Mouse (Mus musculus): ENCODE measurements around the gene Olfr686. TPM values are rescaled to one million over a fixed set of nuclear protein-coding genes. Genes with fewer than 3 reads are reported as not detected.

The Olfr686 gene
- not detected in 2 replicates for polyA plus RNA-seq (2015; fragmentation: Nextera tagmentation; extraction: Ambion mirVana)

DNA sequence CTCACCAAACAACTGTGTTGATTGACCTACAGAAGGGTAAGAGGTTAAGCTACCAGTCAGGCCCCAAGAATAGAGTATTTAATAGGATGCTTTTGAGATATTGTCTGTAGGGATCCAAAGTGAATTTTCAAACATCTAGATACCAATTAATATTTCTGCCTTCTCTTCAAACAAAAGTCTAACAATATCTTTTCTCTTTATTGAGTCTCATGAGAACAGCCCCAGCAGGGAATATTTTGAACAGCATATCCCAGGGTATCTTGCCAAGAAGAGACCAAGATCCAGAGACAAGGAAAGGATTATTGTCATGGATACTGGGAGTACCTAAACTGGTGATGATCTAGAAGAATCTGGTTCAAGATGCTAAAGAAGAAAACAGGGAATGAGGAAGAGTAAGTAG, at the start of gene Olfr686:
TSS of gene Olfr686 (minus strand) at position 101 of the 400 bp plus-strand sequence.
- no peak within 1 kb of the TSS for H3K9ac ChIP-seq
- H3K4me1 ChIP-seq, result no peaks in the 10 kb centered on the region
- H3K4me3 ChIP-seq, result no peak within 1 kb of the TSS
- H3K27ac ChIP-seq, result no peak within 1 kb of the TSS
- H3K4me2 ChIP-seq, result no peak within 1 kb of the TSS
- no peaks in the 10 kb centered on the region for H3K27me3 ChIP-seq
- no peak for ATAC-seq
- H3K36me3 ChIP-seq (ENCODE audit: poor library complexity, severe bottlenecking), result no peaks in the 10 kb centered on the region
- no peaks in the 10 kb centered on the region for H3K9me3 ChIP-seq (replicated peaks)

DNA sequence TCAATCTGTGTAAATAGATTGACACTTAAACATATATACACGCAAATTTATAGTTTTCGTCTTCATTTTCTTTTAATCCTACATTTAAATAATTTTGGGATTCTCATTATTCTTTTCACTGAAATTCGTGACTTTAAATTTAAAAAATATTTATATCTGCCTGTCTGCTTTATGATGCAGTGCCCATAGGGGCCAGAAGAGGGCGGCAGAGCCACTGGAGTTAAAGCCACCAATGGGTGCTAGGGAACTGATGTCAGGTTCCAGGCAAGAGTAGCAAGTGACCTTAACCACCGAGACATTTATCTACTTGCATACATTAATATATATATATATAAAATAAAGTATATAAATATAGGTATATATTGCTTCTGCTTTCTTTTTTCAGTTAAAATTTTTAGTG, 49.4 kb upstream of the Olfr686 start:
- no peaks in the 10 kb centered on the region for H3K36me3 ChIP-seq (ENCODE audit: poor library complexity, severe bottlenecking)

DNA sequence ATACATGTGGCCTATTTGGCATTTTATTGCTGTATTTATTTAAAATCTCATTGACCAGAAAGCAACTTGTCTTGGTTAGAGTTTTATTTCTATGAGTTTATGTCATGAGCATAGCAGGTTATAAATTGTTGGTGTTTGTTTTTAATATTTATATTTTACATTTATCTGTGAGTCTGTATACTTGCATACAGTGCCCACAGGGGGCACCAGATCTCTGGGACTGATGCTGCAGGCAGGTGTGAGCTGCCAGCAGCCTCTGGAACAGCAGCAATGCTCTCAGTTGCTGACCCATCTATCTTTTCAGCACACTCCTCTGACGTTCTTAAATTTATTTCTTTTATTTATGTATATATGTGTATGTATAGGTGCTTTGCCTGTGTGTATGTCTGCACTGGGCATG, 40.9 kb upstream of the Olfr686 start:
- no peaks in the 10 kb centered on the region for H3K36me3 ChIP-seq (ENCODE audit: poor library complexity, severe bottlenecking)
- H3K27ac ChIP-seq, result no peak overlapping the region
- no peaks in the 10 kb centered on the region for H3K9me3 ChIP-seq (replicated peaks)
- no peak overlapping the region for H3K4me3 ChIP-seq
- WGBS, result 74% methylated on average over 1 of the region's 1 CpGs
- no peak for ATAC-seq
- H3K9ac ChIP-seq, result no peak overlapping the region
- no peaks in the 10 kb centered on the region for H3K27me3 ChIP-seq
- H3K4me1 ChIP-seq, result no peaks in the 10 kb centered on the region
- no peak overlapping the region for H3K4me2 ChIP-seq

More for the DNA sequence above, 49.4 kb upstream of the Olfr686 start:
- Histone ChIP-seq H3K4me1 (no peaks in the 10 kb centered on the region), H3K27me3 (no peaks in the 10 kb centered on the region), H3K4me2 (no peak overlapping the region), H3K4me3 (no peak overlapping the region), H3K27ac (no peak overlapping the region), H3K9ac (no peak overlapping the region), H3K9me3 (replicated peaks) (no peaks in the 10 kb centered on the region)
- no peak for ATAC-seq
- 64% methylated on average over 5 of the region's 5 CpGs for WGBS

DNA sequence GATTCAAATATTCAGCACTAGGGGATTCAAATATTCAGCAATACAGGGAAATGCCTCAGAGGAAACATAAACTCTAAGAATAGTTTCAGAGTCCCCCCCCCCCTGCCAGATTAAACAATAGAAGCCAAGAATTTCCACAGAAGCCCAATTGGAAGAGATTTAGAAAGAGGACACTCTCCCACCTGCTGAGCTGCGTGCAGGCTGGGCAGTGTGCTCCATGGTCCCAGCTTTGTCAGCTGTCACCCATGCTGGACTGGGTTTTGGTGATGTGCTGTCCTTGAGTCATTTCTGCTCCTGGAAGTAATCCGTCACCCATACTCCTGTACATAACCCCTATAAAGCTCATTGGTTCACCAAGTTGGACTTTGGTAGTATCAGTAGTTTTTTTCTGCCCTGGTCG, 40.4 kb upstream of the Olfr686 start:
- no peak overlapping the region for H3K9ac ChIP-seq
- H3K4me1 ChIP-seq, result no peaks in the 10 kb centered on the region
- H3K36me3 ChIP-seq (ENCODE audit: poor library complexity, severe bottlenecking), result no peaks in the 10 kb centered on the region
- no peaks in the 10 kb centered on the region for H3K9me3 ChIP-seq (replicated peaks)
- no peak for ATAC-seq
- no peaks in the 10 kb centered on the region for H3K27me3 ChIP-seq
- no peak overlapping the region for H3K27ac ChIP-seq
- H3K4me3 ChIP-seq, result no peak overlapping the region
- no peak overlapping the region for H3K4me2 ChIP-seq
- WGBS, result 79% methylated on average over 3 of the region's 3 CpGs

DNA sequence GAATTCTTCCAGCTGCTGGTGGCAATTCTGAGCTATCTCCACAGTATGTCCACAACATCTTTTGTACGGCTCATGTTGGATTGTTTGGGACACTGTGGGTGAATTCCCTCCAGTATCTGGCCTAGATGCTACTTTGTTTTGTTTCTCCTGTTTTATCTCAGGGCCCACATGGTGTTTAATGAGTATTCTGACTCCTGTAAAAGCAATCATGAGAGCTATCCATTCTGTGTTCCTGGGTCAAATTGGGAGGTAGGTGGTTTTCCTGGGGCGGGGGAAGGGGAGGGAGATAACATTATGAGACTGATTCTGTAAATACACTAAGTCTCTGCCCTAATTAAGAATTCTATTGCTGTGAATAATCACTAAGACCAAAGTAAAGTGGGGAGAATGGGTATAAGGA, 22.1 kb upstream of the Olfr686 start:
- no peak overlapping the region for H3K27ac ChIP-seq
- H3K4me1 ChIP-seq, result no peaks in the 10 kb centered on the region
- H3K9me3 ChIP-seq (replicated peaks), result no peaks in the 10 kb centered on the region
- H3K4me2 ChIP-seq, result no peak overlapping the region
- WGBS, result 85% methylated on average over 2 of the region's 2 CpGs
- no peak for ATAC-seq
- no peak overlapping the region for H3K4me3 ChIP-seq
- no peak overlapping the region for H3K9ac ChIP-seq
- H3K27me3 ChIP-seq, result no peaks in the 10 kb centered on the region
- H3K36me3 ChIP-seq (ENCODE audit: poor library complexity, severe bottlenecking), result no peaks in the 10 kb centered on the region

DNA sequence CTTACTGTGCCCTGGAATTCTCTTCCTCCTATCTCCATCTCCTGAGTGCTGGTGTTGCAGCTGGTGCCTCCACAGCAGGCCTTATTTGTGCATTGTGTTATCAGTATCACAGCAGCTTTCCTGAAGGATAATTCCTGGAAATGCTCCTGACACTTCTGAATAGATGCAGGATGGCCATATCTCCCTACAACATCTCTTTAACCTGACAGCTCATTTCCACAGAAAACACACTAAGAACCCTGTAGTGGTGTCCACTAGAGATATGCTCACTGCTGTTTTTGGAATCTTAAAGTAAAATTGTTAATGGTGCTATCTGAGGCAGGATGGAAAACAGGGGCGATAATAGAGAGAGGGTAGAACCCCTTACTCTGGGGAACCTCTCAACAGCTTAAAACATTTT, 20.9 kb upstream of the Olfr686 start:
- WGBS, result 89% methylated on average over 1 of the region's 1 CpGs
- no peaks in the 10 kb centered on the region for H3K36me3 ChIP-seq (ENCODE audit: poor library complexity, severe bottlenecking)
- H3K27me3 ChIP-seq, result no peaks in the 10 kb centered on the region
- no peak overlapping the region for H3K9ac ChIP-seq
- no peaks in the 10 kb centered on the region for H3K4me1 ChIP-seq
- H3K4me2 ChIP-seq, result no peak overlapping the region
- no peaks in the 10 kb centered on the region for H3K9me3 ChIP-seq (replicated peaks)
- H3K4me3 ChIP-seq, result no peak overlapping the region
- H3K27ac ChIP-seq, result no peak overlapping the region
- ATAC-seq, result no peak

DNA sequence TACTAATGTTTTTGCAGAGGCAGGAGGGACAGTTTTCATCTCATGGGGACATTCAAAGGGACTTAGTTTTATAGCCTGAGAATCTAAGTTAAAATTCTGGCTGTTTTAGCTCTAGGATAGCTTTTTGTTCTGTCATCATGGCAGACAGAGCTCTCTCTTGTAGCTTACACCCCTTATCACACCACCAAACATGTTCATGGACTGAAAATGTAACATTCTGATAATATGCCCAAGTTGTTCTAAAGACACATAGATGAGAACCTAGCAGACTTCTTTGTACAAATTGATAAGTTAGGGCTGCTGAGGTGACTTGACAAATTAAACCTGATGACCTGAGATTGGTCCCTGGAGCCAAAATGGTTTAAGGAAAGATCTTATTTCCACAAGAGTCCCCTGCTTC, 19.4 kb upstream of the Olfr686 start:
- H3K4me1 ChIP-seq, result no peaks in the 10 kb centered on the region
- H3K9me3 ChIP-seq (replicated peaks), result no peaks in the 10 kb centered on the region
- no peak overlapping the region for H3K9ac ChIP-seq
- no peak for ATAC-seq
- H3K4me2 ChIP-seq, result no peak overlapping the region
- H3K27ac ChIP-seq, result no peak overlapping the region
- no peaks in the 10 kb centered on the region for H3K36me3 ChIP-seq (ENCODE audit: poor library complexity, severe bottlenecking)
- H3K27me3 ChIP-seq, result no peaks in the 10 kb centered on the region
- H3K4me3 ChIP-seq, result no peak overlapping the region

DNA sequence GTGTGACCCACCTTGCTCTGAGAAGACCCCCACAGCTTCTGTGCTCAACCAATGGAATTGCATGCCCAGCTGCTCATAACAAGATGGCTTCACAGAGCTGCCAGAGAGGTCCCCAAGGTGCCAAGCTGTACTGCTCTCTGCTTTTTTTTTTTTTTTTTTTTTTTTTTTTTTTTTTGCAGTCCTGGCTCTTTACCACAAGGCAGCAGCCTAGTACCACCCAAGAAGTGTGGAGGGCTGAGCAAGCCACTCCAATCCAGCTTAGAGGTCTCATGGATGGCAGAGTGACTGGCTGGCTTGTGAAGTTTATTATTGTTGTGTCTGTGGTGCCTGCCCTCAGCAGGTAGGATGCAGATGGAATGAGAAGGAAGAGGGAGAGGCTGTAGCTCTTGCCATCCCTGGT, 18.8 kb upstream of the Olfr686 start:
- ATAC-seq, result no peak
- Histone ChIP-seq H3K4me3 (no peak overlapping the region), H3K4me1 (no peaks in the 10 kb centered on the region), H3K9me3 (replicated peaks) (no peaks in the 10 kb centered on the region), H3K9ac (no peak overlapping the region), H3K27ac (no peak overlapping the region), H3K4me2 (no peak overlapping the region), H3K36me3 (ENCODE audit: poor library complexity, severe bottlenecking) (no peaks in the 10 kb centered on the region), H3K27me3 (no peaks in the 10 kb centered on the region)

DNA sequence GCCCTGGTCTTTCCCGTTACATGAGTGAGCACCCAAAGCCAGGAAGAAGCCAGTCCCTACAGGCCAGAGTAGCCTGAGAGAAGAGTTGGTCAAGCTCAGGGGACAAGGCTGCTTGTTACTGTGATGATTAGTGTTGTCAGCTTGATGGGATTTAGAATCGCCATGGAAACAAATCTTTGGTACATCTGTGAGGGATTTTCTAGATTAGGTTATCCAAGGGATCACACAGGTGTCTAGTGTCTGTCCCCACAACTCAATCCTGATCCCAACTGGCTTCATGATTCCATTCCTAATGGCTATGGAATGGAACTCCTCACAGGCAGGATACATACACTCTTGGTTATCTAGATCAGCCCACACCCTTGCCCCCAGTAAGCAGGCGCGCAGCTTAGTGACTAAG, 11.0 kb upstream of the Olfr686 start:
- Histone ChIP-seq H3K27me3 (no peaks in the 10 kb centered on the region), H3K9me3 (replicated peaks) (no peaks in the 10 kb centered on the region), H3K4me3 (no peak overlapping the region), H3K9ac (no peak overlapping the region), H3K36me3 (ENCODE audit: poor library complexity, severe bottlenecking) (no peaks in the 10 kb centered on the region), H3K4me1 (no peaks in the 10 kb centered on the region), H3K4me2 (no peak overlapping the region), H3K27ac (no peak overlapping the region)
- no peak for ATAC-seq
- WGBS, result 77% methylated on average over 4 of the region's 4 CpGs

DNA sequence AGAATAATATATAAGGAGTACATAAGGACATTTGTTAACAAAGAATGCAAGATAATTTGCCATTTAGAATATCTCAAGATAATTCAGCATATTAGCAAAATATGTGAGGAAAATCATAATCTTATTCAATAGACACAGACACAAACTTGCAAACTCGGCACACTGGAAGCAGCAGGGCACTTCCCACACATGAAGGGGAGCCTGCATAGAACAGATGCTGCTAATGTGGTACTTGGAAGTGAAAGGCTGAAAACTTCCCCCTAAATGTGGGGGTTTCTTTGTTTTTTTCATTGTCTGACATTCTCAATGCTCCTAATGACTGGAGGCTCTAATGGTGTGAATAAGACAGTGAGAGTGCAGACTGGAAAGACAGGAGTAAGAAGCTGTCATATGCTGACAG, 7.5 kb upstream of the Olfr686 start:
- no peaks in the 10 kb centered on the region for H3K36me3 ChIP-seq (ENCODE audit: poor library complexity, severe bottlenecking)
- H3K27me3 ChIP-seq, result no peaks in the 10 kb centered on the region
- ATAC-seq, result no peak
- WGBS, result 46% methylated on average over 1 of the region's 1 CpGs
- H3K9ac ChIP-seq, result no peak overlapping the region
- no peaks in the 10 kb centered on the region for H3K4me1 ChIP-seq
- H3K4me3 ChIP-seq, result no peak overlapping the region
- H3K9me3 ChIP-seq (replicated peaks), result no peaks in the 10 kb centered on the region
- no peak overlapping the region for H3K27ac ChIP-seq
- H3K4me2 ChIP-seq, result no peak overlapping the region

DNA sequence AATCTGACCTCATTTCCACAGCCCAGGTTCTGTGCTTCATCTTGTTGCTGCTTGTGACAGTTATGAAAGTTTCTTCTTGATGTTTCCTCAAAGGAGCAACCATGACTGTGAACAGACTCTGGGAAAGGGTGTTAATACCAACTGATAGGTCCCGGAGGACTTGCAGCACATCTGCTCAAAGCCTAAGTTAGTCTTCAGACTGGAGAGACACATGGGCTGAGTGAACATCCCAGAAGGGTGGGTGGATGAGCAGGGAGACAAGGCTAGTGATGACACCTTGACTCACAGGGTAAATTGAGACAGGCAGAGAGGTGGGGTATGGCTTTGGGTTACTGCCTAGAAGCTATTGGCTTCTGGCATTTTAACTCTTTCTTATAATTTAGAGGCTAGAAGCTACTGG, 21.4 kb downstream of the Olfr686 start, which contains the start of gene Olfr685:
TSS of gene Olfr685 (minus strand) at position 101 of the 400 bp plus-strand sequence.
- H3K9me3 ChIP-seq (replicated peaks), result no peaks in the 10 kb centered on the region
- H3K4me3 ChIP-seq, result no peak within 1 kb of the TSS
- H3K27me3 ChIP-seq, result no peaks in the 10 kb centered on the region
- no peaks in the 10 kb centered on the region for H3K4me1 ChIP-seq
- WGBS, result 92% methylated on average over 1 of the region's 1 CpGs
- no peak within 1 kb of the TSS for H3K27ac ChIP-seq
- no peak for ATAC-seq
- H3K9ac ChIP-seq, result no peak within 1 kb of the TSS
- H3K36me3 ChIP-seq (ENCODE audit: poor library complexity, severe bottlenecking), result no peaks in the 10 kb centered on the region
- no peak within 1 kb of the TSS for H3K4me2 ChIP-seq

DNA sequence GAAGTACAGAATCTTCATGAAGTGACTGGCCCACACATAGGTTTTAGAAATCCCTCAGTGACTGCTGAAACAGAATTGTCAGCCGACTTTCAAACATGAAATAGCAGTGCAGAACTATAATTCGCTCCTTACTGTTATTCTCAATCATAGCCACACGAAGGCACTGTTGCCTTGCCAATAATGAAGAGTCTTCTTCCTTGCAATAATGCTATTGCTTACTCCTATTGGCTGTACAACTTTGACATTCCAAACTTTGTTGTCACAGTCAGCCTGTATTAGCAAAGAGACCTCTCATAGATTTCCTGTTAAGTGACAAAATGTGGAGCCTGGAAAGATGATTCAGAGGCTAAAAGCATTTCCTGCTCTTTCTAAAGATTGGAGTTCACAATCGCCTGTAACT, 36.5 kb downstream of the Olfr686 start:
- no peak overlapping the region for H3K9ac ChIP-seq
- H3K27ac ChIP-seq, result no peak overlapping the region
- 59% methylated on average over 4 of the region's 4 CpGs for WGBS
- no peak for ATAC-seq
- H3K4me2 ChIP-seq, result no peak overlapping the region
- no peaks in the 10 kb centered on the region for H3K36me3 ChIP-seq (ENCODE audit: poor library complexity, severe bottlenecking)
- H3K4me1 ChIP-seq, result no peaks in the 10 kb centered on the region
- no peaks in the 10 kb centered on the region for H3K9me3 ChIP-seq (replicated peaks)
- no peaks in the 10 kb centered on the region for H3K27me3 ChIP-seq
- H3K4me3 ChIP-seq, result no peak overlapping the region

DNA sequence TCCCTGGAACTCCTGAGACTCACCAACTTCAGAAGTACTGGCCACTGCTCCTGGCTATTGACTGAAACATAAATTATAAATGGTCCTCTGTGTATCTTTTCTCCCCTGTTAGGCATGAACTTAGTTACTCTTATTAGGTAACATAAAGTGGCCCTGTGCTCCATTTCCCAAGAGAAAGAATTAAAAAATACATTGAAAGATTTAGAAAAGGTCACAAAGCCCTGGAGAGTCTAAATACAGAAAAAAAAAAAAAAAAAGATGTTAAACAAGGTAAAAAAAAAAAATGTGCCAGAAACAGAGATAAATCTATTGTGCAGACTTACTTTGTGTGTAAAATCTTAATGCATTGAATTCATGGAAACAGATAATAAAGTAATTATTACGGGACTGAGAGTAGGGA, 43.7 kb downstream of the Olfr686 start, which contains the start of gene Olfr684:
TSS of gene Olfr684 (minus strand) at position 101 of the 400 bp plus-strand sequence.
- Histone ChIP-seq H3K9me3 (replicated peaks) (no peaks in the 10 kb centered on the region), H3K9ac (no peak within 1 kb of the TSS), H3K27me3 (no peaks in the 10 kb centered on the region), H3K27ac (no peak within 1 kb of the TSS), H3K36me3 (ENCODE audit: poor library complexity, severe bottlenecking) (no peaks in the 10 kb centered on the region), H3K4me2 (no peak within 1 kb of the TSS), H3K4me3 (no peak within 1 kb of the TSS), H3K4me1 (no peaks in the 10 kb centered on the region)
- no peak for ATAC-seq
- 74% methylated on average over 1 of the region's 1 CpGs for WGBS

All from forebrain, embryonic 13.5 days (tissue).